Mouse (Mus musculus) lung, postnatal 0 days (tissue): Measurements from ENCODE around the gene Aldoart1.

ENCODE experiments used
- CTCF ChIP-seq: IDR thresholded peaks from 2 replicates; pipeline ENCODE4 v1.5.1; 2016; ENCODE audit warnings: antibody characterized with exemption, mild to moderate bottlenecking
- EP300 ChIP-seq: IDR thresholded peaks from 2 replicates; pipeline ENCODE4 v1.6.1; 2016; ENCODE audit warnings: antibody characterized with exemption, mild to moderate bottlenecking, control low read depth

DNA sequence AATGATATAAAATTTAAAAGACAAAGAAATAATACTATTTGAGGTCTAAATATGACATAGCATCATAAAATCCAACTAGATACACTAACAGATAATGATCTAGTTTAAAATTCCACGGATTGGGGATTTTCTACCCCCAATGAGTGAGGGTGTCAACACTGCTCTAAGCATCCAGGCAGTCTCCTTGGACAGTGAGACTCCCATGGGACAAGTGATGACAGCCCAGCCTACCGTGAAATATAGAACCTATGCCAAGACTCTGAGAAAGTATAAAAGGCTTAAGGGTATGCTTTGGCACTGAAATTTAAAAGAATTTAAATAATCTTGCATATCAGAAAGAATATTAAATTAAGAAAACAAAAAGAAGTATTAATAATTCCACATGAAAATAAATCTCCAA is 16.0 kb downstream of the Aldoart1 start:
- TF ChIP-seq CTCF (no peak), EP300 (no peak)
